Mouse (Mus musculus): Measurements from ENCODE around the gene Rala.
"Not testable (repeated sequence)": the region's sequence is repeated elsewhere in the genome, so short reads cannot be mapped to it uniquely, and the experiment has no call there.

Rala gene

DNA sequence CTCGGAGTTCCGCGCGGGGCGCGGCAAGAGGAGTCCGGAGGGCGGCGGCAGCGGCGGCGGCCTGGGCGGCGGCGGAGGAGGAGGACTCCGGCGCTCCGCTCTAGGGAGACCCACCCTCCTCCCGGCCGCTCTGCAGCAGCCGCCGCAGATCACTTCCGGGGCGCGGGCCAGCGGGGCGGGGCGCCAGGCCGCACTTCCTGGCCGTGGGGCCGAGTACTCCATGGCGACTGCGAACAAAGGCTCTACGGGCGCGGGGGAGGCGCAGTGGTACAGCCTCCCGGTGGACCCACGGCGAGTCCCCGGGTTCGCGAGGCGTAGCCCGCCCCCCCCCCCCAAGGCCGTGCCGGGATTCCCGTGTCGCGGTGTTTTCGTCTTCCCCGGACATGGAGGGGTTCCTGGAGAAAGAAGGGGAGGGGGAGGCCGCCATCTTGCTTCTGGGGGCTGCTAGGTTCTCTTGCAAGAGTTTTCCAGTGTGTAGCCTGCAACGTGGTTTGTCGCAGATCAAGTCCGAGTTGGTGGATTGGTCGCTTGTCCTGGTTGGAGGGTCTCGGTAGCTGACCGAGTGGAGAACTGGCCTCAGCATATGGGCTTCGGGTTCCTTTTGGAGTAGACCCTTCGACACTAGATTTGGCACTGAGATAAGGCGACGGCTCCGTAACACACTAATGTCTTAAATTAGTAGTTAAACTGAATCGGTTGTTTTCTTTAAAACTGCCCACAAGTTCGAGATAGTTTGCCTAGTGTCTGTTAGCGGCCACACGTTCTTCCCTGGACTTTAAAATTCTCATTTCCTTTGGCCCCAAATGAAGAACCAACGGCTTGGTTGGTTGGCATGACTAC lies at the start of gene Rala:
TSS of gene Rala (minus strand) at position 162 of the 840 bp plus-strand sequence.
- DNase-seq (ENCODE audit: low spot score in 2 of 2): peak; percentile 79 to 89

GRCm38 (mm10) chr13:17993515-17993847 lies 49.4 kb upstream of the Rala start:
- DNase-seq (ENCODE audit: low spot score in 2 of 2): no peak

- DNase-seq (ENCODE audit: low spot score in 2 of 2): peak; percentile 73 to 84
Measured at GRCm38 (mm10) chr13:17992697-17993514, 48.9 kb upstream of the Rala start, which contains the start of gene Yae1d1. Yae1d1 (minus strand) TSS chr13:17993349.

GRCm38 (mm10) chr13:17992009-17992408 lies 48.0 kb upstream of the Rala start:
- no peak for DNase-seq (ENCODE audit: low spot score in 2 of 2)

DNA sequence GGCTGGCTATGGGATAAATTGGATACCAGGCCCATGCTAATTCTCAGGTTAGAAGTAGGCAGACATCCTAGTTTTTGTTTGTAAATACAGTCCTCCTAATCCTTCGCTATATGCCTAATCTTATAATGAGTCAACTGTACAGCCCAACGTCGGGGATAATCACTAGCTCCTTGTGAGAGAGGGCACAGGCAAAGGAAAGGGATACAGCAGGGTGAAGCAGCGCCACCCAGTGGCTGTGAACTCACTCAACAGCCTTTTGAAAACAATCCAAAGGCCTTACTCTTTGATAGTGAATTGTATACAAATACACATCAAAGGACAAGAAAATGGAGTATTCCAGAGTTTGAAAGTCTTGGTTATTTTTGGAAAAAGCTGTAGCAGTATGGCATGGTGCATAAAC lies 39.2 kb upstream of the Rala start:
- peak; percentile 38 to 49 for DNase-seq (ENCODE audit: low spot score in 2 of 2)

DNA sequence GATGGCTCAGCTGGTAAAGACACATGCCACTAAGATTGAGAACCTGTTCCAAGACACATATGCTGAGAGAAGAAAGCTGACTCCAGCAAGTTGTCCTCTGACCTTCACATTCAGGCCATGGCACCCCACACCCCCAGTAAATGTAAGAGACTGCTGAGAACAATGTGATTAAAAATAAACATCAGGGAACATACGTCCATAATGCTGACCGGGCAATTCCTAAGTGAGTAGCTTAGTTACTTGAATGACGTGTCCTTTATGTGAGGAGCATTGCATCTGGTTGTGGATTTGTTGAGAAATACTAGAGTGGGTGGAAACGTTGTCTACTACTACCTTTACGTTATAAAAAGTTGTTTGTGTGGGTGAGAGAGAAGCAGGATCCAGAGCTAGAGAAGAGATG lies 38.6 kb upstream of the Rala start:
- no peak for DNase-seq (ENCODE audit: low spot score in 2 of 2)

DNA sequence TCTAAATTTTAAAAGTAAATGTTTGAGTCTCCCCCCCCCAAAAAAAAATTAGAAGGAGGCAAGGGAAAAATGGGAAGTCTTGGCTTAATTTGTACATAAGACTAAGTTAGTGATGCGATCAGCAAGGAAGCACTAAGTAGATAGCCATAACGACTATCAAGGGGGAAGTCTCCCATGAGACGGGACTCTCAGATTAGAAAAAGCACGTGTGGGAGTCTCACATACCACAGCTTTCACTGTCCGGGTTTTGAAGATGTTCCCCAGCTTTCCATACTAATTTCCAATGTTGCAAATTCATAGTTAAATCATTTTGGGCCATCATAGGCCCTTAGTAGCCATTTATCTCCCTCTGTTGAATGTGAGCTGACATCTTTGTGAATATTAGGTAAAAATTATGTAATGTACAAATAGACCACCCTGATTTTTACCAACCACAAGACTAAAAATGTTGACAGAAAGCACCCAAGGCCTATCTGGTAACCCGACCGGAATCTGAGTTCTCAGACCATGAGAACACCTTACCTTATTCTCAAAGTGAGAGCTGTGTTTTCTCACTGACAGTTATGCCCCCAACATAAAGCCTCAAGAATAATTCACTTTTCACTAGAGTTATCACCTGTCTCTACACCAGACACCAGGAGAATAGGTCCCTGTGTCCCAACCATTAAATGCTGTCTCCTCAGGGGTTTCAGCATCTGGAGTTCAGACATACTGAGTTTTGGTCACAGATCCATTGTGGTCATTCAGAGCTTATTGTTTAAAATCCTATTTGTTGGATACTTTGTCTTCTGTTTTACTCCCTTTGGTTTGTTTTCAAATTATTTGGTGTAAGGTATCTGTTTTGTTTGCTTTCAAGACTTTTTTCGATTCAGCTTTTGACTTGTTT lies 33.1 kb upstream of the Rala start:
- no peak for DNase-seq (ENCODE audit: low spot score in 2 of 2)

DNA sequence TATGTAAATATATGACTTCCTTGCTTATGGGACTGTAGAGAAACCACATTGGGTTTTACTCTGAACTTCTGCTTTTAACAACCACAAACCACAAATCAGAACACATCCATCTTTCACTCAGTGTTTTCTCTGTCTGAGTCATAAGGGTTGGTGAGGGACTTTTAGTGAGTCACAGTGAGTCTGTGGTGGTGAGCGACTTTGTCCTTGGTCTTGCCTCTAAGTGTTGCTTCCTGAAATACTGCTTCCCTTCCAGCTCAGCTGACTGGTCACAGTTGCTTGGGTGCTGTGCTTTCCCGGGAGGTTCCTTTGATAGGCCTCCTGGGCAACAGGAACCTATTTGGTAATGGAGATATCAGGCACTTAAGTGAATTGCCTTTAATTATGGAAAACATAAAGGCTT lies 31.9 kb upstream of the Rala start:
- DNase-seq (ENCODE audit: low spot score in 2 of 2): no peak

GRCm38 (mm10) chr13:17975457-17975856 lies 31.4 kb upstream of the Rala start:
- DNase-seq (ENCODE audit: low spot score in 2 of 2): no peak

DNA sequence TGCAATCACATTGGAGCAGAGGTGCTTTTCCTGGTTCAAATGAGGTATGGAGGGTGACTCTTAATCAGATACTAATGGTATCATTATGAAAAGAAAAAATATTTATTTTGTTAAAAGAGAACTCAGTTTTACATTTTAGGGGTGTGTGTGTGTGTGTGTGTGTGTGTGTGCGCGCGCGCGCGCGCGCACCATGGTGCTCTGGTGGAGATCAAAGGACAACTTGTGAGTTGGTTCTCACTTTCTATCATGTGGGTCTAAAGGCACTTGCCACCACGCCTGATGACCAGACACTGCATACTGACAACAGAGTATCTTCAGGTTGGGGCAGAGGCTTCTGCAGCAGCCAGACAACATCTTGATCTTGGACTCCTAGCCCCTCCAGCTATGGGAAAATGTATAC lies 30.7 kb upstream of the Rala start:
- no peak for DNase-seq (ENCODE audit: low spot score in 2 of 2)

GRCm38 (mm10) chr13:17960613-17961012 lies 16.6 kb upstream of the Rala start:
- DNase-seq (ENCODE audit: low spot score in 2 of 2): no peak

DNA sequence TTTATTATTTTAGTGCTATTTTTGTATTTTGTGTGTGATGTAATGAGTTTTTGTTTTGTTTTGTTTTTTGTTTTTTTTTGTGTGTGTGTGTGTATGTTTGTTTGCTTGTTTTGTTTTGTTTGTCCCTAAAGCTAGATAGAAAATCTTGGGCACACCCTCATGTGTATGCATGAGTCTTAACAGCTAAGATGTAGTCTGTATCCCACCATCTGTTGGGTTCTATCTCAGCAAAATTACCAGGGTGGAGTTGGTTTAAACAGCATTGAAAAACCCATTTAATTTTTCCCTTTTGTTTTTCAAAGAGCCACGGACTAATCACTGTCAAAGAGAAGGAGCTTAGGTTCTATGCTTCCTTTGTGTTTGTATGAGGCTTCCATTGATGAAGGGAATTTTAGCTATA lies 10.2 kb upstream of the Rala start:
- DNase-seq (ENCODE audit: low spot score in 2 of 2): no peak

GRCm38 (mm10) chr13:17950581-17950980 lies 6.5 kb upstream of the Rala start:
- not testable (repeated sequence) for DNase-seq (ENCODE audit: low spot score in 2 of 2)

- DNase-seq (ENCODE audit: low spot score in 2 of 2): no peak
Measured at GRCm38 (mm10) chr13:17949555-17949954, 5.5 kb upstream of the Rala start.

DNA sequence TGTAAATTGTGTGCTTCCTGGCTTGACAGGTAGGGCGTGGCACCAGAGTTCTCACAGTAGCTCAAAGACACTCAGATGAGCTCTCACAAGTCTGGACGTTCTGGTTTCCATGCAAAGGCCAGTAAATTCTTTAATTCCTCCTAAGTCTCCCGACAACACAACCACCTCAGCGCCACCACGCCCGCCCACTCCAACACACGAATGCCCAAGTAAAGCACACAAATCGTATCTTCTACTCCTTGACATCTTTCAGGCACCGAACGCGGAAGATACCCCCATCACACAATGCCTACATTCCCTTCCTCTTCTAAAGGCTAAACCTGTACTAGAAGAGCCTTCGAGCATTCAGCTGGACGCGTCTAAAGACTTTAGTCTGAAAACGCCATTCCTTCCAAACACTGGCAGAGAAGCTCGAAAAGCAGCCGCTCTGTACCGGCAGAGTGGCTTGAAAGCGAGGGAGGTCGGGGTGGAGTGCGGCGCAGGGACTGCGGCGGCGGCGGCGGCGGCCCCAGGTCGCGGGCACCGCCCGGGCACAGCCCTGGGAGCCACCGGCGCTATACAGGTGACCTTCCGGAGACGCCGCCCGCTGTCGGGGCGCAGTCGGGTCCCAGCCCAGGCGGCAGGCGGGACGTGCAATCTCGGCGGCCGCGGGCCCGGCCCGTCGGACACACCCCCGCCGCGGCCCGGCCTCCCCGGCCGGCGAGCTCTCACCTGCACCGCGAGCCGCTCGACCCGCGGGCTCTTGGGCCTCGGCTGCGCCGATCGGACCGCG lies 547 bp downstream of the Rala start:
- peak; percentile 10 to 23 for DNase-seq (ENCODE audit: low spot score in 2 of 2)

- no peak for DNase-seq (ENCODE audit: low spot score in 2 of 2)
Measured at GRCm38 (mm10) chr13:17942338-17942737, 1.7 kb downstream of the Rala start.

- no peak for DNase-seq (ENCODE audit: low spot score in 2 of 2)
Measured at GRCm38 (mm10) chr13:17907309-17907708, 36.7 kb downstream of the Rala start.

DNA sequence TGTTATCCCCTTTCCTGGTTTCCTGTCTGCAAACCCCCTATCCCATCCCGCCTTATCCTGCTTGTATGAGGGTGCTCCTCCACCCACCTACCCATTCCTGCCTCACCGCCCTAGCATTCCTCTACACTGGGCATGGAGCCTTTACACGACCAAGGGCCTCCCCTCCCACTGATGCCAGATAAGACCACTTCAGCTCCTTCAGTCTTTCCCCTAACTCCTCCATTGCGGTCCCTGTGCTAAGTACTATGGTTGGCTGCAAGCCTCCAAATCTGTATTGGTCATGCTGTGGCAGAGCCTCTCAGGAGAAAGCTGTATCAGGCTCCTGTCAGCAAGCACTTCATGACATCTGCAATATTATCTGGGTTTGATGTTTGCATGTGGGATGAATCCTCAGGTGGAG lies 42.6 kb downstream of the Rala start:
- no peak for DNase-seq (ENCODE audit: low spot score in 2 of 2)

- DNase-seq (ENCODE audit: low spot score in 2 of 2): no peak
Measured at GRCm38 (mm10) chr13:17900641-17901040, 43.4 kb downstream of the Rala start.

DNA sequence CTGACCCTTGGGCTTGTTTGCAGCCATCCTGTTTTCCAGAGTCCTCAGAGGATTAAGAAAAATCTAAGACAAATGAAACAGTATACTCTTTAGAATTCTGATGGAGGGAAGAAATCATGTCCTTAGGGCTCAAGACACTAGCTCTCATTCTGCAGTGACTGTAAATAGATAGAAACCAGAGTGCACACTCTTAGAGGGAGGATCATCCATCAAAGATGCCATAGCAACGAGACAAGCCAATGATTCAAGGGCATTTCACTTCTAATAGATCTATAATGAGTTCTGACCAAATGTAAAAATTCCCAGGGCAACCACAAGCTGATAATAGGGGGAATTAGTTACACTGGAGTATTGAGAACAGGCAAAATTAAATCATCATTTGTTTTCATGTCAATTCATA lies 47.0 kb downstream of the Rala start:
- DNase-seq (ENCODE audit: low spot score in 2 of 2): no peak

DNA sequence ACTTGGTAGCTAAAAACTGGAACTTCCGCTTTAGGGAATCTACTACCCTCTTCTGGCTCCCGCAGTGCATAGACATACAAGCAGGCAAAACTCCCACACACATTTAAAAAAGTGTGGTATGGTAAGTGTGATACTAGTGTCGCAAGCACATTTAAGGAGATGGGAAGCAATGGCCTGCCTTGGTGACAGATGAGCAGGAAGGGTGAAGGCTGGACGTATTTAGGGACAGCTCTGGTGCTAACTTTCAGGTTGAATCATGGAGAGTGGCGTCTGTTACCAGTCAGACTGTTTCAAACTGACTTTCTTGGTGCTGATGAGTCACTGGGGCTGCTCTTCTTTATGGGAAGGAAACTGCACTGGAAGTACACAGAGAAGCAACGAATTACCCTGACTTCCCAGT lies 52.5 kb downstream of the Rala start:
- no peak for DNase-seq (ENCODE audit: low spot score in 2 of 2)
